Mouse (Mus musculus) naive thymus-derived CD4-positive, alpha-beta T cell, adult 5 months (primary cell): ENCODE results near the gene Sfmbt2. TPM values are rescaled to one million over a fixed set of nuclear protein-coding genes. Genes with fewer than 3 reads are reported as not detected.

Experiments used
- polyA plus RNA-seq: library from polyadenylated mRNA; unstranded; fragments of 100-300 nt; shearing (Covaris generic); gene quantifications from one replicate; pipeline ENCODE4 v1.2.1, GENCODE M21; 2017

Gene Sfmbt2
- polyA plus RNA-seq = 9.5 TPM

GRCm38 (mm10) chr2:10370176-10370575, at the start of gene Sfmbt2:
Gene Sfmbt2, plus strand, starts transcription at chr2:10370510.

Other genes with a start within 250 kb of the Sfmbt2 start
- gene Itih2, start 239.1 kb upstream of the Sfmbt2 start, polyA plus RNA-seq = not detected
- gene Itih5, start 216.9 kb upstream of the Sfmbt2 start, polyA plus RNA-seq = 2.7 TPM